Mouse (Mus musculus): ENCODE data around the gene Zbtb48. TPM values are rescaled to one million over a fixed set of nuclear protein-coding genes. Genes with fewer than 3 reads are reported as not detected.

The Zbtb48 gene
- polyA plus RNA-seq, 1 experiment from 2014 or later: 15.8 TPM

- peaks cover 9 to 23% of the 10 kb centered on the region in 2 experiments; a peak in 2 of 4 replicates for H3K4me1 ChIP-seq (ENCODE audit: control insufficient read depth in 2 of 2, insufficient read depth in 2 of 2, low read length in 2 of 2)
- no peak overlapping the region for H3K27ac ChIP-seq (replicated peaks in 1 of 2; ENCODE audit: control insufficient read depth in 1 of 2, insufficient read depth in 1 of 2, low read depth in 2 of 2, low read length in 2 of 2)
- no peak overlapping the region for H3K4me3 ChIP-seq (ENCODE audit: control insufficient read depth in 1 of 2, insufficient read depth in 1 of 2, low read depth in 1 of 2, low read length in 2 of 2)
- 43% methylated on average over 10 of the region's 10 CpGs for WGBS
- no peak overlapping the region for H3K4me2 ChIP-seq (ENCODE audit: low read length)
- ATAC-seq (ENCODE audit: insufficient number of reproducible peaks, insufficient read depth, low FRiP score, low read depth): no peak
- no peaks in the 10 kb centered on the region for H3K27me3 ChIP-seq (ENCODE audit: control insufficient read depth, insufficient read depth, low read length)
- H3K36me3 ChIP-seq (ENCODE audit: control insufficient read depth, insufficient read depth, low read length): peaks cover 39% of the 10 kb centered on the region
- H3K9me3 ChIP-seq (ENCODE audit: control insufficient read depth, low read length): no peaks in the 10 kb centered on the region
- H3K9ac ChIP-seq (ENCODE audit: low read length): no peak overlapping the region
These were observed 41.6 kb downstream of the Zbtb48 start for GRCm38 (mm10) chr4:151985886-151986285.

GRCm38 (mm10) chr4:151983560-151983959, 43.9 kb downstream of the Zbtb48 start:
- H3K4me2 ChIP-seq (ENCODE audit: low read length): peak overlapping the region; percentile 0; the same call in 1 of the 2 replicates
- 20% methylated on average over 8 of the region's 9 CpGs for WGBS
- peaks cover 9 to 23% of the 10 kb centered on the region in 2 experiments; a peak in 2 of 4 replicates for H3K4me1 ChIP-seq (ENCODE audit: control insufficient read depth in 2 of 2, insufficient read depth in 2 of 2, low read length in 2 of 2)
- no peaks in the 10 kb centered on the region for H3K9me3 ChIP-seq (ENCODE audit: control insufficient read depth, low read length)
- H3K9ac ChIP-seq (ENCODE audit: low read length): 0 out of 2 replicates have a peak overlapping the region, but pooled peaks have one; percentile 34
- no peak overlapping the region for H3K27ac ChIP-seq (replicated peaks in 1 of 2; ENCODE audit: control insufficient read depth in 1 of 2, insufficient read depth in 1 of 2, low read depth in 2 of 2, low read length in 2 of 2)
- peaks cover 49% of the 10 kb centered on the region for H3K36me3 ChIP-seq (ENCODE audit: control insufficient read depth, insufficient read depth, low read length)
- ATAC-seq (ENCODE audit: insufficient number of reproducible peaks, insufficient read depth, low FRiP score, low read depth): no peak
- peak overlapping the region in 1 of 2 experiments; percentile 7; a peak in 1 of 4 replicates for H3K4me3 ChIP-seq (ENCODE audit: control insufficient read depth in 1 of 2, insufficient read depth in 1 of 2, low read depth in 1 of 2, low read length in 2 of 2)
- H3K27me3 ChIP-seq (ENCODE audit: control insufficient read depth, insufficient read depth, low read length): no peaks in the 10 kb centered on the region

- H3K4me2 ChIP-seq (ENCODE audit: low read length): peak overlapping the region; percentile 0; the same call in 1 of the 2 replicates
- H3K4me1 ChIP-seq (ENCODE audit: control insufficient read depth in 2 of 2, insufficient read depth in 2 of 2, low read length in 2 of 2): peaks cover 8 to 21% of the 10 kb centered on the region in 2 experiments; a peak in 2 of 4 replicates
- 55% methylated on average over 17 of the region's 17 CpGs for WGBS
- H3K36me3 ChIP-seq (ENCODE audit: control insufficient read depth, insufficient read depth, low read length): peaks cover 53% of the 10 kb centered on the region
- H3K4me3 ChIP-seq (ENCODE audit: control insufficient read depth in 1 of 2, insufficient read depth in 1 of 2, low read depth in 1 of 2, low read length in 2 of 2): peak overlapping the region in 1 of 2 experiments; percentile 7; a peak in 1 of 4 replicates
- H3K27ac ChIP-seq (replicated peaks in 1 of 2; ENCODE audit: control insufficient read depth in 1 of 2, insufficient read depth in 1 of 2, low read depth in 2 of 2, low read length in 2 of 2): no peak overlapping the region
- 0 out of 2 replicates have a peak overlapping the region, but pooled peaks have one; percentile 34 for H3K9ac ChIP-seq (ENCODE audit: low read length)
- H3K9me3 ChIP-seq (ENCODE audit: control insufficient read depth, low read length): no peaks in the 10 kb centered on the region
- no peaks in the 10 kb centered on the region for H3K27me3 ChIP-seq (ENCODE audit: control insufficient read depth, insufficient read depth, low read length)
- ATAC-seq (ENCODE audit: insufficient number of reproducible peaks, insufficient read depth, low FRiP score, low read depth): no peak
These were observed 44.4 kb downstream of the Zbtb48 start for GRCm38 (mm10) chr4:151983043-151983442.

GRCm38 (mm10) chr4:151981363-151981762, 46.1 kb downstream of the Zbtb48 start:
- ATAC-seq (ENCODE audit: insufficient number of reproducible peaks, insufficient read depth, low FRiP score, low read depth): peak; percentile 37; the same call in 1 of the 2 replicates
- no peak overlapping the region for H3K4me3 ChIP-seq (ENCODE audit: control insufficient read depth in 1 of 2, insufficient read depth in 1 of 2, low read depth in 1 of 2, low read length in 2 of 2)
- no peak overlapping the region for H3K4me2 ChIP-seq (ENCODE audit: low read length)
- H3K36me3 ChIP-seq (ENCODE audit: control insufficient read depth, insufficient read depth, low read length): peaks cover 67% of the 10 kb centered on the region
- WGBS: 7% methylated on average over 5 of the region's 5 CpGs
- no peaks in the 10 kb centered on the region for H3K9me3 ChIP-seq (ENCODE audit: control insufficient read depth, low read length)
- H3K4me1 ChIP-seq (ENCODE audit: control insufficient read depth in 2 of 2, insufficient read depth in 2 of 2, low read length in 2 of 2): peaks cover 5 to 6% of the 10 kb centered on the region in 2 experiments; a peak in 1 of 4 replicates
- no peak overlapping the region for H3K27ac ChIP-seq (replicated peaks in 1 of 2; ENCODE audit: control insufficient read depth in 1 of 2, insufficient read depth in 1 of 2, low read depth in 2 of 2, low read length in 2 of 2)
- no peaks in the 10 kb centered on the region for H3K27me3 ChIP-seq (ENCODE audit: control insufficient read depth, insufficient read depth, low read length)
- no peak overlapping the region for H3K9ac ChIP-seq (ENCODE audit: low read length)

- peaks cover 5 to 6% of the 10 kb centered on the region in 2 experiments; a peak in 1 of 4 replicates for H3K4me1 ChIP-seq (ENCODE audit: control insufficient read depth in 2 of 2, insufficient read depth in 2 of 2, low read length in 2 of 2)
- WGBS: 69% methylated on average over 8 of the region's 8 CpGs
- H3K4me3 ChIP-seq (ENCODE audit: control insufficient read depth in 1 of 2, insufficient read depth in 1 of 2, low read depth in 1 of 2, low read length in 2 of 2): no peak overlapping the region
- no peak overlapping the region for H3K27ac ChIP-seq (replicated peaks in 1 of 2; ENCODE audit: control insufficient read depth in 1 of 2, insufficient read depth in 1 of 2, low read depth in 2 of 2, low read length in 2 of 2)
- no peak overlapping the region for H3K9ac ChIP-seq (ENCODE audit: low read length)
- peaks cover 72% of the 10 kb centered on the region for H3K36me3 ChIP-seq (ENCODE audit: control insufficient read depth, insufficient read depth, low read length)
- no peak for ATAC-seq (ENCODE audit: insufficient number of reproducible peaks, insufficient read depth, low FRiP score, low read depth)
- H3K4me2 ChIP-seq (ENCODE audit: low read length): no peak overlapping the region
- H3K9me3 ChIP-seq (ENCODE audit: control insufficient read depth, low read length): no peaks in the 10 kb centered on the region
- no peaks in the 10 kb centered on the region for H3K27me3 ChIP-seq (ENCODE audit: control insufficient read depth, insufficient read depth, low read length)
These were observed 46.8 kb downstream of the Zbtb48 start for GRCm38 (mm10) chr4:151980699-151981098.

- 33% methylated on average over 10 of the region's 10 CpGs for WGBS
- Histone ChIP-seq H3K4me2 (ENCODE audit: low read length) (no peak overlapping the region), H3K9ac (ENCODE audit: low read length) (no peak overlapping the region), H3K9me3 (ENCODE audit: control insufficient read depth, low read length) (no peaks in the 10 kb centered on the region), H3K4me3 (ENCODE audit: control insufficient read depth in 1 of 2, insufficient read depth in 1 of 2, low read depth in 1 of 2, low read length in 2 of 2) (no peak overlapping the region), H3K4me1 (ENCODE audit: control insufficient read depth in 2 of 2, insufficient read depth in 2 of 2, low read length in 2 of 2) (no peaks in the 10 kb centered on the region), H3K27ac (replicated peaks in 1 of 2; ENCODE audit: control insufficient read depth in 1 of 2, insufficient read depth in 1 of 2, low read depth in 2 of 2, low read length in 2 of 2) (no peak overlapping the region), H3K27me3 (ENCODE audit: control insufficient read depth, insufficient read depth, low read length) (no peaks in the 10 kb centered on the region), H3K36me3 (ENCODE audit: control insufficient read depth, insufficient read depth, low read length) (peaks cover 90% of the 10 kb centered on the region)
- no peak for ATAC-seq (ENCODE audit: insufficient number of reproducible peaks, insufficient read depth, low FRiP score, low read depth)
These were observed 49.7 kb downstream of the Zbtb48 start for GRCm38 (mm10) chr4:151977748-151978147.

- Histone ChIP-seq H3K9ac (ENCODE audit: low read length) (no peak overlapping the region), H3K27ac (replicated peaks in 1 of 2; ENCODE audit: control insufficient read depth in 1 of 2, insufficient read depth in 1 of 2, low read depth in 2 of 2, low read length in 2 of 2) (no peak overlapping the region), H3K27me3 (ENCODE audit: control insufficient read depth, insufficient read depth, low read length) (no peaks in the 10 kb centered on the region), H3K4me3 (ENCODE audit: control insufficient read depth in 1 of 2, insufficient read depth in 1 of 2, low read depth in 1 of 2, low read length in 2 of 2) (no peak overlapping the region), H3K4me2 (ENCODE audit: low read length) (no peak overlapping the region), H3K36me3 (ENCODE audit: control insufficient read depth, insufficient read depth, low read length) (peaks cover 90% of the 10 kb centered on the region), H3K9me3 (ENCODE audit: control insufficient read depth, low read length) (no peaks in the 10 kb centered on the region), H3K4me1 (ENCODE audit: control insufficient read depth in 2 of 2, insufficient read depth in 2 of 2, low read length in 2 of 2) (no peaks in the 10 kb centered on the region; a peak in 1 of 4 replicates)
- WGBS: 93% methylated on average over 3 of the region's 3 CpGs
- no peak for ATAC-seq (ENCODE audit: insufficient number of reproducible peaks, insufficient read depth, low FRiP score, low read depth)
These were observed 52.0 kb downstream of the Zbtb48 start for GRCm38 (mm10) chr4:151975441-151975840.
